Mouse (Mus musculus) heart, postnatal 0 days (tissue): ENCODE measurements around the gene Cgnl1.

Source experiments
- CTCF ChIP-seq: IDR thresholded peaks from 2 replicates; pipeline ENCODE4 v1.5.1; 2016; ENCODE audit warnings: antibody characterized with exemption, control low read depth, low read depth
- EP300 ChIP-seq: IDR thresholded peaks from 2 replicates; pipeline ENCODE4 v1.6.1; 2016; ENCODE audit warnings: antibody characterized with exemption, low read depth

DNA sequence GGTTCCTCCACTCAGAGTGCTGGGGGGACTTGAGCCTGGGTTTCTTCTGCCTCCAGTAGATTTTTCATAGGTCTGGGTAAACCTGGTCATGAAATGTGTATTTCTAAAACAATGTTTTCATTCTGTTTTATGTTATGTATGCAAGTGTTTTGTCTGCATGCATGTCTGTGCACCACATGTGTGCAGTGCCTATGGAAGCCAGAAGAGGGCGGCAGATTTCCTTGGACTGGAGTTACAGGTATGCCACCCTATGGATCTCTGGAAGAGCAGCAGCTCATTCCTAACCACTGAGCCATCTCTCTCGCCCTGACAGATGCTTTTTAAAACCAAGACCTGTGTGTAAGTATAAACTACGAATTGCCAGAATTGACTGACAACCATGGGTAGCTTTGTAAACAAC, 129.1 kb downstream of the Cgnl1 start:
- TF ChIP-seq EP300 (no peak), CTCF (peak; percentile 20; the same call in 1 of the 2 replicates)
